Mouse (Mus musculus): ENCODE measurements at regions not wholly inside any gene's neighbourhood (a gene's known extent, or its start where the extent isn't known, plus 50 kb on each side); places are given as distances from the start of the nearest gene placed in this dataset.
"Not testable (repeated sequence)": the region's sequence is repeated elsewhere in the genome, so short reads cannot be mapped to it uniquely, and the experiment has no call there.

- H3K27me3 ChIP-seq (ENCODE audit: control insufficient read depth, insufficient read depth, low read length); H3K4me1 ChIP-seq (ENCODE audit: control insufficient read depth, insufficient read depth, low read length); H3K4me3 ChIP-seq (ENCODE audit: insufficient read depth, low read depth, low read length); H3K27ac ChIP-seq (replicated peaks; ENCODE audit: insufficient read depth, low read depth, low read length); H3K79me2 ChIP-seq (ENCODE audit: control insufficient read depth, insufficient read depth, low read length); H3K36me3 ChIP-seq (ENCODE audit: control insufficient read depth, insufficient read depth, low read length); DNase-seq (ENCODE audit: extremely low read depth, low read depth, low spot score); H3K9ac ChIP-seq (ENCODE audit: low read depth, low read length): not testable (repeated sequence)
- WGBS = 86% methylated on average over 1 of the region's 1 CpGs
Observed at GRCm38 (mm10) chr12:18998160-18998559, 483.9 kb downstream of the 5730507C01Rik start.

GRCm38 (mm10) chr12:19000597-19000996, 486.3 kb downstream of the 5730507C01Rik start:
- not testable (repeated sequence) for H3K9ac ChIP-seq (ENCODE audit: low read depth, low read length); H3K79me2 ChIP-seq (ENCODE audit: control insufficient read depth, insufficient read depth, low read length); H3K27ac ChIP-seq (replicated peaks; ENCODE audit: insufficient read depth, low read depth, low read length); H3K36me3 ChIP-seq (ENCODE audit: control insufficient read depth, insufficient read depth, low read length); H3K27me3 ChIP-seq (ENCODE audit: control insufficient read depth, insufficient read depth, low read length); H3K4me3 ChIP-seq (ENCODE audit: insufficient read depth, low read depth, low read length); H3K4me1 ChIP-seq (ENCODE audit: control insufficient read depth, insufficient read depth, low read length)
- 32% methylated on average over 2 of the region's 2 CpGs for WGBS
- DNase-seq (ENCODE audit: extremely low read depth, low read depth, low spot score) = peak; percentile 15

All from liver, adult 2 months (tissue).